Mouse (Mus musculus): ENCODE measurements around the gene Ndufb5. TPM values are rescaled to one million over a fixed set of nuclear protein-coding genes. Genes with fewer than 3 reads are reported as not detected.

Gene Ndufb5
- polyA plus RNA-seq, 1 experiment from 2014 or later = 623 TPM

Other genes with a start within 250 kb of the Ndufb5 start
- 0.11 TPM in 1 of 2 replicates, not detected in the other for gene Kcnmb3, start 244.8 kb upstream of the Ndufb5 start, polyA plus RNA-seq (2015; fragmentation: Nextera tagmentation; extraction: Ambion mirVana)
- 26.7 and 31.1 TPM in 2 replicates for gene Zfp639, start 226.7 kb upstream of the Ndufb5 start, polyA plus RNA-seq (2015; fragmentation: Nextera tagmentation; extraction: Ambion mirVana)
- 90.8 and 92.9 TPM in 2 replicates for gene Mfn1, start 207.5 kb upstream of the Ndufb5 start, polyA plus RNA-seq (2015; fragmentation: Nextera tagmentation; extraction: Ambion mirVana)
- 56.3 and 61.0 TPM in 2 replicates for gene Gnb4, start 120.4 kb upstream of the Ndufb5 start, polyA plus RNA-seq (2015; fragmentation: Nextera tagmentation; extraction: Ambion mirVana)
- 91.7 and 96.9 TPM in 2 replicates for gene Actl6a, start 30.7 kb upstream of the Ndufb5 start, polyA plus RNA-seq (2015; fragmentation: Nextera tagmentation; extraction: Ambion mirVana)
- gene Mrpl47, start 615 bp downstream of the Ndufb5 start, polyA plus RNA-seq (2015; fragmentation: Nextera tagmentation; extraction: Ambion mirVana) = 34.0 and 35.0 TPM in 2 replicates
- 58.1 and 63.2 TPM in 2 replicates for gene Usp13, start 80.6 kb downstream of the Ndufb5 start, polyA plus RNA-seq (2015; fragmentation: Nextera tagmentation; extraction: Ambion mirVana)

Measured in heart, embryonic 16.5 days (tissue).